Mouse (Mus musculus) forebrain, embryonic 15.5 days (tissue): ENCODE data around the gene Snapc4. TPM values are rescaled to one million over a fixed set of nuclear protein-coding genes. Genes with fewer than 3 reads are reported as not detected.

Source experiments
- ATAC-seq: fragments of 200-750 bp; cut with Nextera tagmentation; replicated peaks from 2 replicates; pipeline ENCODE4 v1.8.0; 2017; ENCODE audit warnings: mild to moderate bottlenecking, moderate TSS enrichment, moderate library complexity
- H3K27ac ChIP-seq: fragments of 300-500 bp; sonication (generic); replicated peaks from 2 replicates; pipeline ENCODE4 v1.5.1; 2015; ENCODE audit warnings: mild to moderate bottlenecking, inconsistent platforms
- H3K27me3 ChIP-seq: fragments of 300-500 bp; sonication (generic); 2 replicates; pipeline ENCODE4 v1.6.1; 2015; ENCODE audit warnings: inconsistent platforms
- H3K36me3 ChIP-seq: fragments of 300-500 bp; sonication (generic); 2 replicates; pipeline ENCODE4 v1.6.1; 2015; ENCODE audit warnings: mild to moderate bottlenecking, inconsistent platforms
- H3K4me1 ChIP-seq: fragments of 300-500 bp; sonication (generic); 2 replicates; pipeline ENCODE4 v1.6.1; 2015; ENCODE audit warnings: inconsistent platforms
- H3K4me2 ChIP-seq: fragments of 300-500 bp; sonication (generic); replicated peaks from 2 replicates; pipeline ENCODE4 v1.6.1; 2015; ENCODE audit warnings: mild to moderate bottlenecking, inconsistent platforms
- H3K4me3 ChIP-seq: fragments of 300-500 bp; sonication (generic); 2 replicates; pipeline ENCODE4 v1.5.1; 2015; ENCODE audit warnings: mild to moderate bottlenecking, inconsistent platforms
- H3K9ac ChIP-seq: fragments of 300-500 bp; sonication (generic); replicated peaks from 2 replicates; pipeline ENCODE4 v1.6.1; 2015; ENCODE audit warnings: mild to moderate bottlenecking, inconsistent platforms
- H3K9me3 ChIP-seq: fragments of 300-500 bp; sonication (generic); 2 replicates; pipeline ENCODE4 v1.6.1; 2016; ENCODE audit warnings: inconsistent platforms
- WGBS: fragments of 180-500 bp; shearing (Covaris S2); methylation state at CpG from one replicate; pipeline ENCODE4 v1.1.7; 2015; ENCODE audit warnings: mixed read lengths; 5-methylcytosine and 5-hydroxymethylcytosine counted together
- polyA plus RNA-seq: library from polyadenylated mRNA; unstranded; fragments of >200 nt; fragmentation: Nextera tagmentation; extraction: Ambion mirVana; gene quantifications from 2 replicates; pipeline ENCODE4 v1.2.1, GENCODE M21; 2015

Snapc4 gene
- polyA plus RNA-seq, 1 experiment from 2014 or later, result 31.6 TPM

- Histone ChIP-seq H3K9ac (no peak overlapping the region), H3K4me1 (no peaks in the 10 kb centered on the region), H3K4me2 (no peak overlapping the region), H3K27me3 (no peaks in the 10 kb centered on the region), H3K9me3 (no peaks in the 10 kb centered on the region), H3K27ac (no peak overlapping the region), H3K4me3 (no peak overlapping the region), H3K36me3 (peaks cover 84% of the 10 kb centered on the region)
- ATAC-seq, result no peak
- WGBS, result 93% methylated on average over 6 of the region's 6 CpGs
Measured at GRCm38 (mm10) chr2:26367911-26368310, 12.5 kb downstream of the Snapc4 start.

GRCm38 (mm10) chr2:26364738-26365465, 15.6 kb downstream of the Snapc4 start:
- WGBS, result 86% methylated on average over 10 of the region's 10 CpGs
- Histone ChIP-seq H3K4me3 (no peak overlapping the region), H3K9ac (no peak overlapping the region), H3K4me2 (no peak overlapping the region), H3K27me3 (no peaks in the 10 kb centered on the region), H3K27ac (no peak overlapping the region), H3K9me3 (no peaks in the 10 kb centered on the region), H3K36me3 (peaks cover 55% of the 10 kb centered on the region), H3K4me1 (no peaks in the 10 kb centered on the region)
- ATAC-seq, result no peak

- 96% methylated on average over 5 of the region's 5 CpGs for WGBS
- Histone ChIP-seq H3K27me3 (no peaks in the 10 kb centered on the region), H3K27ac (no peak overlapping the region), H3K4me2 (no peak overlapping the region), H3K36me3 (peaks cover 41% of the 10 kb centered on the region), H3K9ac (no peak overlapping the region), H3K4me1 (no peaks in the 10 kb centered on the region), H3K9me3 (no peaks in the 10 kb centered on the region), H3K4me3 (no peak overlapping the region)
- ATAC-seq, result no peak
Measured at GRCm38 (mm10) chr2:26363481-26363880, 17.0 kb downstream of the Snapc4 start.

- no peak overlapping the region for H3K9ac ChIP-seq
- H3K4me3 ChIP-seq, result no peak overlapping the region
- H3K27me3 ChIP-seq, result no peaks in the 10 kb centered on the region
- no peaks in the 10 kb centered on the region for H3K9me3 ChIP-seq
- H3K4me1 ChIP-seq, result no peaks in the 10 kb centered on the region
- no peak overlapping the region for H3K4me2 ChIP-seq
- H3K27ac ChIP-seq, result no peak overlapping the region
- no peak for ATAC-seq
- H3K36me3 ChIP-seq, result peaks cover 38% of the 10 kb centered on the region
- 91% methylated on average over 5 of the region's 5 CpGs for WGBS
Measured at GRCm38 (mm10) chr2:26362991-26363390, 17.5 kb downstream of the Snapc4 start.

DNA sequence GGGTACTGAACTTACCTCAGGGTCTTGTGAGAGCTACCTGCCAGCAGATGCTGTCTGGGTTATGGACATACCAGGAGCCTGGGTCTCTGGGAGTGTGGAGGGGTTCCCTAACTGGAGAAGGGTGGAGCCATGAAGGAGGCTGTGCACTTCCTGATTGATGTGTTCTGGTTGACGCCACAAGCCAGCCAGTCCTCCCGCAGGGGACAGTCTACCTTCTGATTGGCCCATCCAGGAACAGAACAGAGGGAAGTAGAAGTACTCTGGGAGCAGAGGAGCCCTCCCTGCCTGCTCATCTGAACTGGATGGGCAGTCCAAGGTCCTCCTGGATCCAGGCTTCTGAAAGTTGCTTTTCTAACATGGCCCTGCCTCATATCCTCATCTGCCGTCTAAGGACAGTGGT, 19.7 kb downstream of the Snapc4 start, which contains the start of gene Card9:
Gene Card9, minus strand, starts transcription at position 147 of the 400 bp plus-strand sequence.
- no peak for ATAC-seq
- H3K9me3 ChIP-seq, result no peaks in the 10 kb centered on the region
- 66% methylated on average over 3 of the region's 3 CpGs for WGBS

DNA sequence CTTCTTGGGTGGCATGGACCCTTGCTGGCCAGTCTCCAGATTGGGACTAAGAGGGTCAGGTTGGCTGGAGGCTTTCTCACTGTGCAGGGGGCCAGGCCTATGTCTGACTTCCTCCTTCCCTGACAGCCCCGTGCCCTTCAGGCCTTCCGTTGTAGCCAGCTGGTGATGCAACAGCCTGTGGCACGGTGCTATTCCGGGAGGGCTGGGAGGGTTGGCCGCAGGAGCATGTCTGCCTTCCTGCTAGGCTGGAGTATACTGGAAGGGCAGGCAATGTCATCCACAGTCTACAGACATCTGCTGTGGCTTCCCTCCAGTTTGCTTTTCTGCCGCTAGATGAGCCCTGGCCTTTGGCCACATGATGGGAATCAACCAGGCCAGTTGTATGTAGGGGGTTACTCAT, 20.5 kb downstream of the Snapc4 start:
- Histone ChIP-seq H3K27ac (no peak overlapping the region), H3K9ac (no peak overlapping the region), H3K9me3 (no peaks in the 10 kb centered on the region), H3K4me1 (no peaks in the 10 kb centered on the region), H3K4me3 (no peak overlapping the region), H3K36me3 (peaks cover 9% of the 10 kb centered on the region), H3K27me3 (no peaks in the 10 kb centered on the region), H3K4me2 (no peak overlapping the region)
- no peak for ATAC-seq
- WGBS, result 86% methylated on average over 6 of the region's 6 CpGs

More for the DNA sequence above, 19.7 kb downstream of the Snapc4 start, which contains the start of gene Card9:
- Histone ChIP-seq H3K36me3 (peaks cover 16% of the 10 kb centered on the region), H3K27me3 (no peaks in the 10 kb centered on the region), H3K27ac (no peak within 1 kb of the TSS), H3K4me2 (no peak within 1 kb of the TSS), H3K4me1 (no peaks in the 10 kb centered on the region), H3K9ac (no peak within 1 kb of the TSS), H3K4me3 (no peak within 1 kb of the TSS)

GRCm38 (mm10) chr2:26358667-26359320, 21.7 kb downstream of the Snapc4 start:
- no peaks in the 10 kb centered on the region for H3K9me3 ChIP-seq
- H3K27ac ChIP-seq, result no peak overlapping the region
- H3K36me3 ChIP-seq, result no peaks in the 10 kb centered on the region
- no peak overlapping the region for H3K4me3 ChIP-seq
- H3K4me1 ChIP-seq, result no peaks in the 10 kb centered on the region
- WGBS, result 91% methylated on average over 13 of the region's 13 CpGs
- no peak for ATAC-seq
- H3K27me3 ChIP-seq, result no peaks in the 10 kb centered on the region
- H3K4me2 ChIP-seq, result no peak overlapping the region
- no peak overlapping the region for H3K9ac ChIP-seq

DNA sequence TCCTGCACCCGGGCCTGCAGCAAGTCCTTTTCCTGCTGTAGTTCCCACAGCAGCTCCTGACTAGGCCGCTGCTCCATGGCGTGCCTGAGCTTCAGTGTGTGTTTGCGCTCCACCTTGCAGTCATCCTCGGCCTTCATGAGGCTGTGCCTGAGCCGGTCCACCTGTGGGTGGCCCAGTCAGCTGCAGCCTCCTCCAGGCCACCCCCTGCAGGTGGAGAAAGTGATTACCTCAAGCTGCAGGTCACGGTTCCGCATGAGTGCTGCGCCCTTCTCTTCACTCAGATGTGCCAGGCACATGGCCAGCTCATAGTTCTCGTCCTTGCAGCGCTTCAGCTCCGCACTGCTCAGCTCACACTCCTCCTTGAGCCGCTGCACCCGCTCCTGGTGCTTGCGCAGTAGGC, 23.0 kb downstream of the Snapc4 start:
- no peak overlapping the region for H3K27ac ChIP-seq
- no peak overlapping the region for H3K9ac ChIP-seq
- H3K4me2 ChIP-seq, result no peak overlapping the region
- no peaks in the 10 kb centered on the region for H3K27me3 ChIP-seq
- H3K9me3 ChIP-seq, result no peaks in the 10 kb centered on the region
- no peak for ATAC-seq
- 47% methylated on average over 15 of the region's 15 CpGs for WGBS
- no peak overlapping the region for H3K4me3 ChIP-seq
- peaks cover 10% of the 10 kb centered on the region for H3K4me1 ChIP-seq
- H3K36me3 ChIP-seq, result no peaks in the 10 kb centered on the region

DNA sequence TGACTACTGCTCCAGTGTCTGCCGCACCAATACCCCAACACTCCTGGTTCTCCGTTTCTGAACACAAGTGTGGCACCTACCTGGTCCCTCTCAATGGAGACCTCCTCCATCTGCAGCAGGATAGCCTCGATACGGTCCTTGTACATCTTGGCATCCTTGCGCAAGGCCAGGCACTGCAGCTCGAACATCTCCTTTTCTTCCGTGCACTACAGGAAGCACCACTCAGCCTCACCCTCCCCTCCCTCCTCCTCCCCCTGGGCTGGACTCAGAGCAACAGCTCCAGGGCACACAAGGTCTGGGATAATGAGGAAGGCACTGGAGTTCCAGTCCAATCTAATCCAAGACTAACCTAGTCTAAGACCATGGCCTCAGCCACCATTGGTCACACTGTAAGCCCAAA, 23.8 kb downstream of the Snapc4 start:
- Histone ChIP-seq H3K9me3 (no peaks in the 10 kb centered on the region), H3K4me3 (no peak overlapping the region), H3K27ac (no peak overlapping the region), H3K4me1 (peaks cover 12% of the 10 kb centered on the region), H3K27me3 (no peaks in the 10 kb centered on the region), H3K4me2 (no peak overlapping the region), H3K9ac (no peak overlapping the region), H3K36me3 (no peaks in the 10 kb centered on the region)
- no peak for ATAC-seq
- WGBS, result 69% methylated on average over 7 of the region's 7 CpGs

GRCm38 (mm10) chr2:26356231-26356630, 24.2 kb downstream of the Snapc4 start:
- no peaks in the 10 kb centered on the region for H3K27me3 ChIP-seq
- H3K9me3 ChIP-seq, result no peaks in the 10 kb centered on the region
- no peak for ATAC-seq
- no peak overlapping the region for H3K27ac ChIP-seq
- 87% methylated on average over 4 of the region's 4 CpGs for WGBS
- H3K4me2 ChIP-seq, result no peak overlapping the region
- H3K9ac ChIP-seq, result no peak overlapping the region
- no peak overlapping the region for H3K4me3 ChIP-seq
- peaks cover 13% of the 10 kb centered on the region for H3K4me1 ChIP-seq
- H3K36me3 ChIP-seq, result no peaks in the 10 kb centered on the region

- H3K36me3 ChIP-seq, result peaks cover 4% of the 10 kb centered on the region; the same call in 1 of the 2 replicates
- ATAC-seq, result no peak
- H3K9me3 ChIP-seq, result no peaks in the 10 kb centered on the region
- no peaks in the 10 kb centered on the region for H3K27me3 ChIP-seq
- 96% methylated on average over 4 of the region's 4 CpGs for WGBS
- no peak overlapping the region for H3K4me3 ChIP-seq
- no peak overlapping the region for H3K27ac ChIP-seq
- peaks cover 25% of the 10 kb centered on the region for H3K4me1 ChIP-seq
- no peak overlapping the region for H3K9ac ChIP-seq
- H3K4me2 ChIP-seq, result no peak overlapping the region
Measured at GRCm38 (mm10) chr2:26354401-26354800, 26.1 kb downstream of the Snapc4 start.

- Histone ChIP-seq H3K36me3 (peaks cover 13% of the 10 kb centered on the region), H3K27me3 (no peaks in the 10 kb centered on the region), H3K27ac (no peak overlapping the region), H3K4me3 (peak overlapping the region; percentile 61), H3K4me2 (peak overlapping the region; percentile 80), H3K9ac (peak overlapping the region; percentile 96), H3K9me3 (no peaks in the 10 kb centered on the region), H3K4me1 (peaks cover 25% of the 10 kb centered on the region)
- no peak for ATAC-seq
- 89% methylated on average over 11 of the region's 11 CpGs for WGBS
Measured at GRCm38 (mm10) chr2:26353066-26353980, 27.1 kb downstream of the Snapc4 start.
